Mouse (Mus musculus) MEL (cell line): ENCODE results near the gene Myo5a. TPM values are rescaled to one million over a fixed set of nuclear protein-coding genes. Genes with fewer than 3 reads are reported as not detected.

Source experiments
- DNase-seq: peaks from one replicate; pipeline ENCODE4 v3.0.0; 2011; ENCODE audit warnings: low read depth, low spot score
- H3K27ac ChIP-seq: 2 replicates; pipeline ENCODE4 v1.5.1; 2012; ENCODE audit warnings: low read depth, mild to moderate bottlenecking, control low read depth, low read length, moderate library complexity; ENCODE audit not compliant: control insufficient read depth
- H3K27me3 ChIP-seq, 2 experiments: fragments of 150-350 bp in 1 of 2; sonication (generic) in 1 of 2; 2 replicates each; pipeline ENCODE4 v1.6.1; 2012; ENCODE audit warnings: low read length in 2 of 2, mild to moderate bottlenecking in 2 of 2, improper control_type of control experiment in 1 of 2, moderate library complexity in 1 of 2; ENCODE audit not compliant: insufficient read depth in 2 of 2, control insufficient read depth in 1 of 2
- H3K36me3 ChIP-seq, 2 experiments: 2 replicates each; pipeline ENCODE4 v1.6.1; 2012 to 2014; ENCODE audit warnings: low read length in 2 of 2, improper control_type of control experiment in 1 of 2, inconsistent platforms in 1 of 2, mild to moderate bottlenecking in 1 of 2; ENCODE audit not compliant: insufficient read depth in 2 of 2, control insufficient read depth in 1 of 2
- H3K4me1 ChIP-seq, 2 experiments: fragments of 150-350 bp in 1 of 2; sonication (generic) in 1 of 2; 2 replicates each; pipeline ENCODE4 v1.6.1; 2012; ENCODE audit warnings: low read length in 2 of 2, improper control_type of control experiment in 1 of 2, mild to moderate bottlenecking in 1 of 2; ENCODE audit not compliant: insufficient read depth in 2 of 2, control insufficient read depth in 1 of 2
- H3K4me3 ChIP-seq, 2 experiments: fragments of 150-350 bp in 1 of 2; sonication (generic) in 1 of 2; 2 replicates each; pipeline ENCODE4 v1.5.1; 2012; ENCODE audit warnings: low read depth in 2 of 2, low read length in 2 of 2, mild to moderate bottlenecking in 2 of 2, moderate library complexity in 2 of 2, control low read depth in 1 of 2, improper control_type of control experiment in 1 of 2; ENCODE audit not compliant: control insufficient read depth in 1 of 2, insufficient read depth in 1 of 2
- H3K79me2 ChIP-seq: 2 replicates; pipeline ENCODE4 v1.6.1; 2012; ENCODE audit warnings: mild to moderate bottlenecking, low read length, moderate library complexity; ENCODE audit not compliant: control insufficient read depth, poor library complexity, insufficient read depth
- H3K9ac ChIP-seq: 2 replicates; pipeline ENCODE4 v1.6.1; 2012; ENCODE audit warnings: low read depth, mild to moderate bottlenecking, control low read depth, low read length, moderate library complexity; ENCODE audit not compliant: control insufficient read depth, poor library complexity, severe bottlenecking
- H3K9me3 ChIP-seq: fragments of 150-350 bp; sonication (generic); replicated peaks from 2 replicates; pipeline ENCODE4 v1.6.1; 2012; ENCODE audit warnings: mild to moderate bottlenecking, low read length, improper control_type of control experiment, moderate library complexity; ENCODE audit not compliant: insufficient read depth
- CHD1 ChIP-seq: IDR thresholded peaks from 2 replicates; pipeline ENCODE4 v1.6.1; 2012; ENCODE audit warnings: low read depth, mild to moderate bottlenecking, inconsistent platforms, low read length, improper control_type of control experiment
- CHD2 ChIP-seq: IDR thresholded peaks from 2 replicates; pipeline ENCODE4 v1.6.1; 2011; ENCODE audit warnings: low read length, improper control_type of control experiment
- CTCF ChIP-seq, 3 experiments: IDR thresholded peaks in 2 of 3; conservative IDR thresholded peaks in 1 of 3; 2 replicates each; pipeline ENCODE4 v1.5.1; 2011 to 2012; ENCODE audit warnings: low read length in 3 of 3, low read depth in 2 of 3, mild to moderate bottlenecking in 2 of 3, improper control_type of control experiment in 1 of 3, inconsistent platforms in 1 of 3, mixed read lengths in 1 of 3, moderate library complexity in 1 of 3; ENCODE audit not compliant: control insufficient read depth in 1 of 3, insufficient read depth in 1 of 3, poor library complexity in 1 of 3, severe bottlenecking in 1 of 3
- E2F4 ChIP-seq: IDR thresholded peaks from 2 replicates; pipeline ENCODE4 v1.6.1; 2011; ENCODE audit warnings: low read depth, low read length, improper control_type of control experiment, borderline replicate concordance
- ELF1 ChIP-seq: IDR thresholded peaks from 2 replicates; pipeline ENCODE4 v1.6.1; 2014; ENCODE audit warnings: low read depth, mild to moderate bottlenecking, inconsistent platforms, low read length, improper control_type of control experiment, moderate library complexity
- EP300 ChIP-seq, 2 experiments: IDR thresholded peaks; 2 replicates each; pipeline ENCODE4 v1.6.1; 2011; ENCODE audit warnings: improper control_type of control experiment in 2 of 2, low read length in 2 of 2, low read depth in 1 of 2, mild to moderate bottlenecking in 1 of 2
- ETS1 ChIP-seq: IDR thresholded peaks from 2 replicates; pipeline ENCODE4 v1.6.1; 2012; ENCODE audit warnings: low read depth, mild to moderate bottlenecking, inconsistent platforms, low read length, improper control_type of control experiment, moderate library complexity
- GABPA ChIP-seq: IDR thresholded peaks from 2 replicates; pipeline ENCODE4 v1.6.1; 2012; ENCODE audit warnings: low read depth, mild to moderate bottlenecking, inconsistent platforms, low read length, improper control_type of control experiment, moderate library complexity
- GATA1 ChIP-seq: IDR thresholded peaks from 2 replicates; pipeline ENCODE4 v1.6.1; 2011; ENCODE audit warnings: low read depth, low read length, improper control_type of control experiment
- JUND ChIP-seq: IDR thresholded peaks from 2 replicates; pipeline ENCODE4 v1.6.1; 2011; ENCODE audit warnings: low read depth, mild to moderate bottlenecking, improper control_type of control experiment, low read length
- KAT2A ChIP-seq: conservative IDR thresholded peaks from 2 replicates; pipeline ENCODE4 v1.6.1; 2012; ENCODE audit warnings: low read depth, low read length, improper control_type of control experiment, inconsistent platforms
- MEF2A ChIP-seq: IDR thresholded peaks from 2 replicates; pipeline ENCODE4 v1.6.1; 2014; ENCODE audit warnings: low read depth, mild to moderate bottlenecking, inconsistent platforms, low read length, improper control_type of control experiment; ENCODE audit not compliant: poor library complexity, insufficient replicate concordance, severe bottlenecking; ENCODE audit errors: extremely low read depth
- MYB ChIP-seq: IDR thresholded peaks from 2 replicates; pipeline ENCODE4 v1.6.1; 2011; ENCODE audit warnings: mild to moderate bottlenecking, low read depth, low read length, improper control_type of control experiment
- NELFE ChIP-seq: IDR thresholded peaks from 2 replicates; pipeline ENCODE4 v1.6.1; 2011; ENCODE audit warnings: low read depth, low read length, improper control_type of control experiment
- NRF1 ChIP-seq: IDR thresholded peaks from 2 replicates; pipeline ENCODE4 v1.6.1; 2014; ENCODE audit warnings: low read depth, mild to moderate bottlenecking, inconsistent platforms, low read length, improper control_type of control experiment, moderate library complexity; ENCODE audit not compliant: poor library complexity, insufficient read depth, severe bottlenecking
- POLR2A ChIP-seq, 2 experiments: IDR thresholded peaks; 2 replicates each; pipeline ENCODE4 v1.6.1; 2011 to 2012; ENCODE audit warnings: low read length in 2 of 2, mild to moderate bottlenecking in 2 of 2, control low read depth in 1 of 2, improper control_type of control experiment in 1 of 2, low read depth in 1 of 2, moderate library complexity in 1 of 2; ENCODE audit not compliant: control insufficient read depth in 1 of 2, insufficient read depth in 1 of 2, poor library complexity in 1 of 2
- POLR2AphosphoS2 ChIP-seq: IDR thresholded peaks from 2 replicates; pipeline ENCODE4 v1.6.1; 2011; ENCODE audit warnings: low read length, improper control_type of control experiment
- POLR2AphosphoS5 ChIP-seq: IDR thresholded peaks from 2 replicates; pipeline ENCODE4 v1.6.1; 2012; ENCODE audit warnings: low read depth, borderline replicate concordance, mild to moderate bottlenecking, inconsistent platforms, low read length, moderate library complexity, mixed read lengths
- RAD21 ChIP-seq: IDR thresholded peaks from 2 replicates; pipeline ENCODE4 v1.6.1; 2011; ENCODE audit warnings: mild to moderate bottlenecking, low read depth, low read length, improper control_type of control experiment
- SMC3 ChIP-seq: IDR thresholded peaks from 2 replicates; pipeline ENCODE4 v1.6.1; 2011; ENCODE audit warnings: low read depth, low read length, improper control_type of control experiment
- TBP ChIP-seq: IDR thresholded peaks from 2 replicates; pipeline ENCODE4 v1.8.0; 2011; ENCODE audit warnings: low read depth, low read length, improper control_type of control experiment
- TCF12 ChIP-seq: IDR thresholded peaks from 2 replicates; pipeline ENCODE4 v1.6.1; 2014; ENCODE audit warnings: low read depth, mild to moderate bottlenecking, inconsistent platforms, low read length, improper control_type of control experiment, moderate library complexity
- UBTF ChIP-seq: IDR thresholded peaks from 2 replicates; pipeline ENCODE4 v1.6.1; 2012; ENCODE audit warnings: low read depth, mild to moderate bottlenecking, inconsistent platforms, low read length, improper control_type of control experiment, moderate library complexity, borderline replicate concordance; ENCODE audit not compliant: insufficient read depth
- USF1 ChIP-seq: IDR thresholded peaks from 2 replicates; pipeline ENCODE4 v1.6.1; 2014; ENCODE audit warnings: low read depth, mild to moderate bottlenecking, inconsistent platforms, low read length, improper control_type of control experiment, moderate library complexity
- USF2 ChIP-seq, 2 experiments: IDR thresholded peaks; 2 replicates each; pipeline ENCODE4 v1.6.1; 2011 to 2012; ENCODE audit warnings: improper control_type of control experiment in 2 of 2, low read length in 2 of 2, borderline replicate concordance in 1 of 2, inconsistent platforms in 1 of 2, low read depth in 1 of 2, mild to moderate bottlenecking in 1 of 2; ENCODE audit not compliant: insufficient read depth in 1 of 2
- ZKSCAN1 ChIP-seq: IDR thresholded peaks from 2 replicates; pipeline ENCODE4 v1.6.1; 2012; ENCODE audit warnings: low read depth, mild to moderate bottlenecking, inconsistent platforms, low read length, improper control_type of control experiment, moderate library complexity
- ZMIZ1 ChIP-seq: IDR thresholded peaks from 2 replicates; pipeline ENCODE4 v1.6.1; 2012; ENCODE audit warnings: low read depth, mild to moderate bottlenecking, inconsistent platforms, low read length, improper control_type of control experiment, moderate library complexity
- ZNF384 ChIP-seq: IDR thresholded peaks from 2 replicates; pipeline ENCODE4 v1.6.1; 2012; ENCODE audit warnings: low read depth, mild to moderate bottlenecking, inconsistent platforms, low read length, improper control_type of control experiment
- polyA plus RNA-seq, 2 experiments: library from polyadenylated mRNA; stranded (reverse) in 1 of 2; unstranded in 1 of 2; fragments of >175 nt in 1 of 2; fragments of >200 nt in 1 of 2; gene quantifications; 2 replicates each; pipeline versions ENCODE4 v1.2.1 to v1.2.4; 2012; ENCODE audit warnings: low replicate concordance in 2 of 2, low read depth in 1 of 2; ENCODE audit not compliant: insufficient read length in 2 of 2, insufficient read depth in 1 of 2, missing spikeins in 1 of 2
- total RNA-seq: library from RNA; depleted of rRNA; stranded (reverse); fragments of 300-350 nt; gene quantifications from 2 replicates; pipeline ENCODE4 v1.2.3, GENCODE M21; 2012

Gene Myo5a
- total and polyA plus RNA-seq, 3 experiments: 18.9 to 208 (median 49.0) TPM

DNA sequence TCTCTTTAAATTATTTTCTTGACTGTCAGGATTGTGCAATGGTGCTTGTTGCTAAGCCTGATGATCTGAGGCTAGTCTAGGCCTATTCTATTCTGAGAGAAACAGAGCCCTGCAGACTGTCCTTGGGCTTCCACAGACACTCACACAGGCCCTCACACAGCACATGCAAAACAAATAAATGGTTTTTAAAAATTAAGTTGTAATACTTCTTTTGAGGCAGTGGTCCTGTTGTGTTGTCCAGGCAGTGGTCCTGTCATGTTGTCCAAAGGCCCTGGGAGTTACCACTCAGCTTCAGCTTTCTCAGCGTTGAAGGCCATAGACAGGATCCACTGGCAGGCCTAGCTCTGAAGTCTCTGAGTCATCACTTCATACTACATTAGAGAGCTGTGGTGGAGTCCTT, 130.7 kb downstream of the Myo5a start:
- no peak for DNase-seq
- no peak for TF ChIP-seq ZNF384
- TF ChIP-seq POLR2AphosphoS2: no peak
- no peak for TF ChIP-seq USF2 (IDR thresholded peaks at IDR 0.05; ENCODE audit: borderline replicate concordance in 1 of 2, insufficient read depth in 1 of 2, low read depth in 1 of 2, low read length in 2 of 2)
- no peak for TF ChIP-seq TCF12
- TF ChIP-seq TBP: no peak
- TF ChIP-seq ETS1: no peak
- TF ChIP-seq EP300 (IDR thresholded peaks at IDR 0.05; ENCODE audit: low read depth in 1 of 2, low read length in 2 of 2): no peak
- TF ChIP-seq UBTF: no peak
- no peak for TF ChIP-seq E2F4
- TF ChIP-seq ELF1: no peak
- TF ChIP-seq CHD1: no peak
- TF ChIP-seq POLR2AphosphoS5: no peak
- TF ChIP-seq ZMIZ1: no peak
- TF ChIP-seq NRF1: no peak
- TF ChIP-seq SMC3: no peak
- no peak for TF ChIP-seq CTCF (IDR thresholded peaks at IDR 0.05 in 2 of 3, conservative IDR thresholded peaks at IDR 0.05 in 1 of 3; ENCODE audit: control insufficient read depth in 1 of 3, insufficient read depth in 1 of 3, low read depth in 2 of 3, low read length in 3 of 3, poor library complexity in 1 of 3, severe bottlenecking in 1 of 3)
- no peak for TF ChIP-seq NELFE
- TF ChIP-seq KAT2A: no peak
- TF ChIP-seq GABPA: no peak
- TF ChIP-seq USF1: no peak
- TF ChIP-seq, all 39 proteins: peak for 0
- Histone ChIP-seq H3K36me3 (peaks cover 0 to 4% of the 10 kb centered on the region in 2 experiments; a peak in 3 of 4 replicates), H3K27me3 (no peaks in the 10 kb centered on the region), H3K9ac (no peak overlapping the region), H3K27ac (no peak overlapping the region), H3K4me1 (peaks cover 0 to 3% of the 10 kb centered on the region in 2 experiments; a peak in 3 of 4 replicates), H3K79me2 (no peaks in the 10 kb centered on the region), H3K4me3 (no peak overlapping the region), H3K9me3 (no peaks in the 10 kb centered on the region)

- H3K79me2 ChIP-seq: no peaks in the 10 kb centered on the region
- no peaks in the 10 kb centered on the region for H3K4me1 ChIP-seq
- no peaks in the 10 kb centered on the region for H3K9me3 ChIP-seq
- DNase-seq: no peak
- no peaks in the 10 kb centered on the region; a peak in 1 of 4 replicates for H3K36me3 ChIP-seq
- no peak overlapping the region for H3K9ac ChIP-seq
- no peak overlapping the region for H3K27ac ChIP-seq
- H3K4me3 ChIP-seq: no peak overlapping the region
- TF ChIP-seq JUND (no peak), POLR2A (IDR thresholded peaks at IDR 0.05; ENCODE audit: control insufficient read depth in 1 of 2, insufficient read depth in 1 of 2, low read depth in 1 of 2, low read length in 2 of 2, poor library complexity in 1 of 2) (no peak), RAD21 (no peak), ZKSCAN1 (no peak), CTCF (IDR thresholded peaks at IDR 0.05 in 2 of 3, conservative IDR thresholded peaks at IDR 0.05 in 1 of 3; ENCODE audit: control insufficient read depth in 1 of 3, insufficient read depth in 1 of 3, low read depth in 2 of 3, low read length in 3 of 3, poor library complexity in 1 of 3, severe bottlenecking in 1 of 3) (no peak), CHD2 (no peak), MYB (no peak), POLR2AphosphoS2 (no peak), MEF2A (no peak), GATA1 (no peak)
- H3K27me3 ChIP-seq: no peaks in the 10 kb centered on the region
These were observed 131.2 kb downstream of the Myo5a start for GRCm38 (mm10) chr9:75202036-75202435.
